Mouse (Mus musculus) urinary bladder, postnatal 4 days (tissue): ENCODE measurements around the gene Nppb.

Source experiments
- DNase-seq, 2 experiments: peaks; one replicate each; pipeline ENCODE4 v3.0.0; 2021 to 2022; ENCODE audit warnings: low spot score in 2 of 2

Nppb gene

GRCm38 (mm10) chr4:147985205-147986132, at the start of gene Nppb:
Gene Nppb, plus strand, starts transcription at chr4:147985788.
- DNase-seq: no peak

GRCm38 (mm10) chr4:147935904-147936303, 49.7 kb upstream of the Nppb start:
- no peak for DNase-seq

- peak; percentile 80 to 83 for DNase-seq
These were observed 49.1 kb upstream of the Nppb start, which contains the start of gene Plod1 for GRCm38 (mm10) chr4:147936331-147936954. Gene Plod1, minus strand, starts transcription at chr4:147936767.

- no peak for DNase-seq
These were observed 48.6 kb upstream of the Nppb start for GRCm38 (mm10) chr4:147937021-147937420.

GRCm38 (mm10) chr4:147937486-147937885, 48.1 kb upstream of the Nppb start:
- no peak for DNase-seq

- peak in 1 of 2 experiments; percentile 61 for DNase-seq
These were observed 47.2 kb upstream of the Nppb start for GRCm38 (mm10) chr4:147938148-147939096.

GRCm38 (mm10) chr4:147940111-147940510, 45.5 kb upstream of the Nppb start:
- no peak for DNase-seq

- DNase-seq: peak; percentile 81 to 85
These were observed 45.0 kb upstream of the Nppb start, which contains the start of gene 2510039O18Rik for GRCm38 (mm10) chr4:147940576-147941044. Gene 2510039O18Rik, plus strand, starts transcription at chr4:147940895.

GRCm38 (mm10) chr4:147941045-147942020, 44.3 kb upstream of the Nppb start:
- DNase-seq: no peak

GRCm38 (mm10) chr4:147943005-147943404, 42.6 kb upstream of the Nppb start:
- no peak for DNase-seq

GRCm38 (mm10) chr4:147947511-147947910, 38.1 kb upstream of the Nppb start:
- no peak for DNase-seq

GRCm38 (mm10) chr4:147953590-147953989, 32.0 kb upstream of the Nppb start:
- no peak for DNase-seq

- DNase-seq: no peak
These were observed 28.4 kb upstream of the Nppb start for GRCm38 (mm10) chr4:147957141-147957540.

GRCm38 (mm10) chr4:147959881-147960831, 25.4 kb upstream of the Nppb start:
- no peak for DNase-seq

- DNase-seq: no peak
These were observed 22.8 kb upstream of the Nppb start for GRCm38 (mm10) chr4:147962781-147963180.

- DNase-seq: no peak
These were observed 22.0 kb upstream of the Nppb start for GRCm38 (mm10) chr4:147963623-147964022.

GRCm38 (mm10) chr4:147965712-147966111, 19.9 kb upstream of the Nppb start:
- DNase-seq: no peak

- DNase-seq: no peak
These were observed 16.8 kb upstream of the Nppb start for GRCm38 (mm10) chr4:147968816-147969215.

GRCm38 (mm10) chr4:147969337-147969736, 16.3 kb upstream of the Nppb start:
- no peak for DNase-seq
